Comparison of ENCODE assay signal across 23 mouse cellular contexts in genomic region chr8:26887551-26887950, GRCm38 (mm10).
DNase-seq lines count a peak whose midpoint lies in the region; ATAC-seq and TF ChIP-seq lines count a peak whose summit lies in the region.
"Had no signal": no experiment of that assay in that cellular context is flagged by ENCODE, and none has a peak within 500 bp of the region (broad histone marks: within the 10 kb centered on the region; RNA-seq: fewer than 3 reads in every experiment).

No protein-coding gene starts in this region.

- 0 out of 2 replicates have a peak overlapping the region, but pooled peaks have one; percentile 3 for H3K27ac ChIP-seq in forebrain, embryonic 10.5 days
- no peak overlapping the region for H3K27ac ChIP-seq in forebrain, embryonic 16.5 days (ENCODE audit: low read length)
- 0 out of 2 replicates have a peak overlapping the region, but pooled peaks have one; percentile 26 for H3K27ac ChIP-seq in heart, postnatal 0 days (ENCODE audit: low read depth)
- H3K27ac ChIP-seq: forebrain, embryonic 12.5 days; hindbrain, embryonic 13.5 days; layer of hippocampus, adult 2 months; liver, embryonic 15.5 days; stomach, embryonic 15.5 days had no signal

- DNase-seq in forebrain, embryonic 10.5 days (ENCODE audit: extremely low spot score, low spot score), result no peak
- DNase-seq in heart, postnatal 0 days (ENCODE audit: low spot score), result no peak
- DNase-seq in heart, adult 18-20 months, result no peak
- peak; percentile 14 for DNase-seq in urinary bladder, postnatal 14 days (ENCODE audit: low spot score)
- no peak for DNase-seq in urinary bladder, postnatal 4 days (ENCODE audit: low spot score in 2 of 2)
- DNase-seq in cerebellum, adult 11-12 months, result no peak
- DNase-seq: adrenal gland, postnatal 25 days; cerebellum, adult 18-20 months; cerebellum, postnatal 36 days; heart, adult 11 months; kidney, postnatal 10 days; layer of hippocampus, postnatal 36 days; lung, postnatal 14 days; retina, postnatal 1 day had no signal

- WGBS in forebrain, embryonic 10.5 days, result 78% methylated on average over 5 of the region's 5 CpGs
- WGBS in forebrain, embryonic 16.5 days, result 84% methylated on average over 5 of the region's 5 CpGs
- 63% methylated on average over 5 of the region's 5 CpGs for WGBS in heart, postnatal 0 days

- no peak for ATAC-seq in forebrain, embryonic 16.5 days
- ATAC-seq in heart, postnatal 0 days (ENCODE audit: insufficient read depth, low read depth), result no peak
- no peak for ATAC-seq in activated CD4-positive, CD25-positive, alpha-beta regulatory T cell, adult 4 months
- ATAC-seq: CD4-positive, CD25-positive, alpha-beta regulatory T cell, adult 4 months had no signal

- H3K27me3 ChIP-seq in forebrain, embryonic 10.5 days (ENCODE audit: poor library complexity, severe bottlenecking), result no peaks in the 10 kb centered on the region
- no peaks in the 10 kb centered on the region for H3K27me3 ChIP-seq in forebrain, embryonic 16.5 days (replicated peaks; ENCODE audit: control insufficient read depth, insufficient read depth, low read length)
- H3K27me3 ChIP-seq in heart, postnatal 0 days (ENCODE audit: control insufficient read depth, insufficient read depth, low read length), result no peaks in the 10 kb centered on the region
- H3K27me3 ChIP-seq: forebrain, embryonic 12.5 days; liver, embryonic 15.5 days; stomach, embryonic 15.5 days had no signal

- no peak overlapping the region for H3K4me2 ChIP-seq in forebrain, embryonic 16.5 days (ENCODE audit: low read length)
- H3K4me2 ChIP-seq in heart, postnatal 0 days (ENCODE audit: low read depth, low read length), result no peak overlapping the region
- H3K4me2 ChIP-seq: forebrain, embryonic 12.5 days; hindbrain, embryonic 13.5 days; liver, embryonic 15.5 days; stomach, embryonic 15.5 days had no signal

- TF ChIP-seq EP300 in heart, postnatal 0 days (IDR thresholded peaks at IDR 0.05; ENCODE audit: low read depth), result no peak

- no peak overlapping the region for H3K9ac ChIP-seq in forebrain, embryonic 16.5 days (replicated peaks; ENCODE audit: low read depth, low read length)
- H3K9ac ChIP-seq in heart, postnatal 0 days (replicated peaks; ENCODE audit: low read depth, low read length), result no peak overlapping the region
- H3K9ac ChIP-seq: forebrain, embryonic 12.5 days; hindbrain, embryonic 13.5 days; liver, embryonic 15.5 days; stomach, embryonic 15.5 days had no signal

- no peaks in the 10 kb centered on the region for H3K36me3 ChIP-seq in forebrain, embryonic 10.5 days (replicated peaks)
- H3K36me3 ChIP-seq in forebrain, embryonic 16.5 days (ENCODE audit: control insufficient read depth, insufficient read depth), result no peaks in the 10 kb centered on the region
- no peaks in the 10 kb centered on the region for H3K36me3 ChIP-seq in heart, postnatal 0 days (replicated peaks; ENCODE audit: control insufficient read depth, insufficient read depth, low read length)
- H3K36me3 ChIP-seq: forebrain, embryonic 12.5 days; G1E; hindbrain, embryonic 13.5 days; liver, embryonic 15.5 days; stomach, embryonic 15.5 days had no signal

- no peak for TF ChIP-seq CTCF in heart, postnatal 0 days (IDR thresholded peaks at IDR 0.05; ENCODE audit: low read depth)

- no peaks in the 10 kb centered on the region for H3K9me3 ChIP-seq in forebrain, embryonic 10.5 days
- H3K9me3 ChIP-seq in forebrain, embryonic 16.5 days (ENCODE audit: control insufficient read depth, low read length), result no peaks in the 10 kb centered on the region
- H3K9me3 ChIP-seq in heart, postnatal 0 days (replicated peaks; ENCODE audit: control insufficient read depth, low read length), result no peaks in the 10 kb centered on the region
- H3K9me3 ChIP-seq: forebrain, embryonic 12.5 days; G1E; hindbrain, embryonic 13.5 days; liver, embryonic 15.5 days; stomach, embryonic 15.5 days had no signal

- no peak overlapping the region for H3K4me3 ChIP-seq in forebrain, embryonic 10.5 days
- no peak overlapping the region for H3K4me3 ChIP-seq in forebrain, embryonic 16.5 days (replicated peaks; ENCODE audit: low read length)
- H3K4me3 ChIP-seq in heart, postnatal 0 days (ENCODE audit: low read depth, low read length), result no peak overlapping the region
- H3K4me3 ChIP-seq: forebrain, embryonic 12.5 days; hindbrain, embryonic 13.5 days; layer of hippocampus, adult 2 months; liver, embryonic 15.5 days; stomach, embryonic 15.5 days had no signal

- H3K4me1 ChIP-seq in forebrain, embryonic 10.5 days, result peaks cover 30% of the 10 kb centered on the region
- peaks cover 6% of the 10 kb centered on the region for H3K4me1 ChIP-seq in forebrain, embryonic 16.5 days (replicated peaks; ENCODE audit: control insufficient read depth, insufficient read depth, low read length)
- H3K4me1 ChIP-seq in heart, postnatal 0 days (ENCODE audit: control insufficient read depth, insufficient read depth), result peaks cover 16% of the 10 kb centered on the region
- H3K4me1 ChIP-seq: liver, embryonic 15.5 days had no signal
